Mouse (Mus musculus) hindbrain, embryonic 10.5 days (tissue): ENCODE measurements around the gene Arid4a. TPM values are rescaled to one million over a fixed set of nuclear protein-coding genes. Genes with fewer than 3 reads are reported as not detected.
A peak's percentile ranks its signal among the peaks of the same experiment; 100 is the strongest.
"Not testable (repeated sequence)": the region's sequence is repeated elsewhere in the genome, so short reads cannot be mapped to it uniquely, and the experiment has no call there.

Source experiments
- DNase-seq: peaks from one replicate; pipeline ENCODE4 v3.0.0-alpha.2; 2017; ENCODE audit warnings: low spot score
- H3K27ac ChIP-seq: fragments of 300-500 bp; sonication (generic); 2 replicates; pipeline ENCODE4 v1.5.1; 2016; ENCODE audit warnings: mild to moderate bottlenecking, moderate library complexity
- H3K27me3 ChIP-seq: fragments of 300-500 bp; sonication (generic); 2 replicates; pipeline ENCODE4 v1.6.1; 2016; ENCODE audit warnings: mild to moderate bottlenecking; ENCODE audit not compliant: poor library complexity, insufficient read depth, severe bottlenecking
- H3K36me3 ChIP-seq: fragments of 300-500 bp; sonication (generic); 2 replicates; pipeline ENCODE4 v1.6.1; 2016; ENCODE audit warnings: mild to moderate bottlenecking, moderate library complexity
- H3K4me1 ChIP-seq: fragments of 300-500 bp; sonication (generic); replicated peaks from 2 replicates; pipeline ENCODE4 v1.6.1; 2016; ENCODE audit warnings: mild to moderate bottlenecking
- H3K4me3 ChIP-seq: fragments of 300-500 bp; sonication (generic); 2 replicates; pipeline ENCODE4 v1.5.1; 2016; ENCODE audit warnings: mild to moderate bottlenecking, moderate library complexity
- H3K9me3 ChIP-seq: fragments of 300-500 bp; sonication (generic); 2 replicates; pipeline ENCODE4 v1.6.1; 2016; ENCODE audit warnings: mild to moderate bottlenecking, moderate library complexity
- WGBS: fragments of 180-500 bp; shearing (Covaris S2); methylation state at CpG from one replicate; pipeline ENCODE4 v1.1.7; 2016; 5-methylcytosine and 5-hydroxymethylcytosine counted together
- polyA plus RNA-seq: library from polyadenylated mRNA; unstranded; fragments of >200 nt; fragmentation: Nextera tagmentation; extraction: Ambion mirVana; gene quantifications from 2 replicates; pipeline ENCODE4 v1.2.1, GENCODE M21; 2016

The Arid4a gene
- polyA plus RNA-seq, 1 experiment from 2014 or later, result 21.6 TPM

GRCm38 (mm10) chr12:71019211-71019610, 3.4 kb downstream of the Arid4a start:
- Histone ChIP-seq H3K9me3 (no peaks in the 10 kb centered on the region), H3K27ac (no peak overlapping the region), H3K36me3 (peaks cover 52% of the 10 kb centered on the region), H3K27me3 (no peaks in the 10 kb centered on the region), H3K4me3 (no peak overlapping the region), H3K4me1 (peaks cover 16% of the 10 kb centered on the region)
- 92% methylated on average over 8 of the region's 8 CpGs for WGBS
- no peak for DNase-seq

DNA sequence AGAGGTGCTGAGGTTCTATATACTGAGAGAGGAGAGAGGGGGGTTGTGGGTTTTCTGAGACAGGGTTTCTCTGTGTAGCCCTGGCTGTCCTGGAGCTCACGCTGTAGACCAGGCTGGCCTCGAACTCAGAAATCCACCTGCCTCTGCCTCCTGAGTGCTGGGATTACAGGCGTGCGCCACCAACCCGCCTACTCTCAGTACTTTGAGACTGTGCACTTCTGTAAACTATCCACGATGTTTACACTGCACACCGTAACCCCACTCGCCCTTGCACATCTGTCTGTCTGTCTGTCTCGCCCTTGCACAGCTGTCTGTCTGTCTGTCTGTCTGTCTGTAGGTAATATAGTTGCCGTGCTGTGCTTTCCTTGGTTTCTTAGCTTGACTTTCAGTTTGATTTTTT, 8.6 kb downstream of the Arid4a start:
- H3K4me1 ChIP-seq, result no peaks in the 10 kb centered on the region
- H3K27ac ChIP-seq, result no peak overlapping the region
- H3K27me3 ChIP-seq, result no peaks in the 10 kb centered on the region
- WGBS, result 93% methylated on average over 10 of the region's 10 CpGs
- peaks cover 97% of the 10 kb centered on the region for H3K36me3 ChIP-seq
- no peak overlapping the region for H3K4me3 ChIP-seq
- H3K9me3 ChIP-seq, result no peaks in the 10 kb centered on the region
- DNase-seq, result no peak

DNA sequence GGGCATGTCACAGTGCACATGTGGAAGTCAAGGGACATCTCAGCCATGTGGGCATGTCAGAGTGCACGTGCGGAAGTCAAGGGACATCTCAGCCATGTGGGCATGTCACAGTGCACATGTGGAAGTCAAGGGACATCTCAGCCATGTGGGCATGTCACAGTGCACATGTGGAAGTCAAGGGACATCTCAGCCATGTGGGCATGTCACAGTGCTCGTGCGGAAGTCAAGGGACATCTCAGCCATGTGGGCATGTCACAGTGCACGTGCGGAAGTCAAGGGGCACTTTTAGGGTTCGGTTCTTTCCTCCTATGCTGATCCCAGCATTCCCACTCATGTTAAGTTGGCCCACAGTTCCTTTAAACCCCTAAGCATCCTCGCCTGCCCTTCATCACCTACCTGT, 12.5 kb downstream of the Arid4a start:
- WGBS, result 93% methylated on average over 8 of the region's 8 CpGs
- DNase-seq, H3K27me3 ChIP-seq, H3K4me1 ChIP-seq, H3K9me3 ChIP-seq, H3K27ac ChIP-seq, H3K4me3 ChIP-seq: not testable (repeated sequence)
- peaks cover 90% of the 10 kb centered on the region for H3K36me3 ChIP-seq

- Histone ChIP-seq H3K4me3 (no peak overlapping the region), H3K4me1 (no peaks in the 10 kb centered on the region), H3K9me3 (no peaks in the 10 kb centered on the region), H3K36me3 (peaks cover 78% of the 10 kb centered on the region), H3K27me3 (no peaks in the 10 kb centered on the region), H3K27ac (no peak overlapping the region)
- DNase-seq, result no peak
- WGBS, result 87% methylated on average over 8 of the region's 8 CpGs
Observed at GRCm38 (mm10) chr12:71030260-71030659, 14.5 kb downstream of the Arid4a start.

DNA sequence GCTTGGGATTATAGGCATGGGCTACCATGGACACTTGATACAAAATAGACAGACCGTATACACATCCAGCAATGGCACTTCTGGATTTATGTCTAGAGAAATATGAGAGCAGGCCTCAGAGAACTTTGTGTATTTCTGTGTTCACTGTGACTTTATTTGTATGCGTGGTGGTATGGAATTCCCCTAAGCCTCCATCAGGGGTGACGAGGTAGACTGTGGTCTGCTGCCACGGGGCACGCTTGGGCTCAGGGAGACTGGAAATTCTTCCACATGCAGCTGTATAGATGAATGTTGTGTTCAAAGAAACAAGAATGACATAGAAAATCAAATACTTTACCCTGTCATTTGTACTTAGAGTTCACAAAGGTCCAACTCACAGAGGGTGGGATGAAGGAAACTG, 14.9 kb downstream of the Arid4a start:
- no peak for DNase-seq
- Histone ChIP-seq H3K36me3 (peaks cover 74% of the 10 kb centered on the region), H3K27me3 (no peaks in the 10 kb centered on the region), H3K9me3 (no peaks in the 10 kb centered on the region), H3K4me3 (no peak overlapping the region), H3K27ac (no peak overlapping the region), H3K4me1 (no peaks in the 10 kb centered on the region)
- WGBS, result 96% methylated on average over 5 of the region's 5 CpGs

GRCm38 (mm10) chr12:71035826-71036225, 20.0 kb downstream of the Arid4a start:
- H3K4me3 ChIP-seq, result no peak overlapping the region
- H3K4me1 ChIP-seq, result no peaks in the 10 kb centered on the region
- no peak for DNase-seq
- no peak overlapping the region for H3K27ac ChIP-seq
- no peaks in the 10 kb centered on the region for H3K9me3 ChIP-seq
- no peaks in the 10 kb centered on the region for H3K27me3 ChIP-seq
- peaks cover 73% of the 10 kb centered on the region for H3K36me3 ChIP-seq
- WGBS, result 93% methylated on average over 4 of the region's 4 CpGs

DNA sequence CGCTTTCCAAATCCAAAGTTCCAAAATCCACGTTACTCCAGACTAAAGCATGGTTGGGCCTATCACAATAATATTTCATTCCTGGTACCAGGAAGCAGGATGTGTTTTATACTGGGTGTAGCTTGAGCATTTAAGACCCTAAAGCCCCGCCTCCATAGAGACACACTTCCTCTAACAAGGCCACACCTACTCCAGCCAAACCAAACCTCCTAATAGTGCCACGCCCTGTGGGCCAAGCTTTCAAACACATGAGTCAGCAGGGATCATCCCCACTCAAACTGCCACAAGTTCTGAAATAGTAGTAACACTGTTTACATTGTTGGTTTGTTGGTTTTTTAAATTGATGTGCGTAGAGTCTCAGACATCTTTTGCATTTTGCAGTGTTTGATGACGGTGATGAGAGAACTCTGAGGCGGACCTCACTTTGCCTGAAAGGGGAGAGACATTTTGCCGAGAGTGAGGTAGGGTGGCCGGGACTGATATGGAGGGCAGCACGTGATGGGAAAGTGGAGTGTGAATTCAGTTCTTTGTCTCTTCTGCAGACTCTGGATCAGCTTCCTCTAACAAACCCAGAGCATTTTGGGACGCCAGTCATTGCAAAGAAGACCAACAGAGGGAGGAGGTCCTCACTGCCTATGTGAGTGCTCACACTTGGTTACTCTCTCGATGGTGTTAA, 21.1 kb downstream of the Arid4a start:
- no peak overlapping the region for H3K4me3 ChIP-seq
- H3K27ac ChIP-seq, result no peak overlapping the region
- WGBS, result 93% methylated on average over 12 of the region's 12 CpGs
- H3K9me3 ChIP-seq, result no peaks in the 10 kb centered on the region
- no peaks in the 10 kb centered on the region for H3K4me1 ChIP-seq
- H3K36me3 ChIP-seq, result peaks cover 76% of the 10 kb centered on the region
- H3K27me3 ChIP-seq, result no peaks in the 10 kb centered on the region
- no peak for DNase-seq

DNA sequence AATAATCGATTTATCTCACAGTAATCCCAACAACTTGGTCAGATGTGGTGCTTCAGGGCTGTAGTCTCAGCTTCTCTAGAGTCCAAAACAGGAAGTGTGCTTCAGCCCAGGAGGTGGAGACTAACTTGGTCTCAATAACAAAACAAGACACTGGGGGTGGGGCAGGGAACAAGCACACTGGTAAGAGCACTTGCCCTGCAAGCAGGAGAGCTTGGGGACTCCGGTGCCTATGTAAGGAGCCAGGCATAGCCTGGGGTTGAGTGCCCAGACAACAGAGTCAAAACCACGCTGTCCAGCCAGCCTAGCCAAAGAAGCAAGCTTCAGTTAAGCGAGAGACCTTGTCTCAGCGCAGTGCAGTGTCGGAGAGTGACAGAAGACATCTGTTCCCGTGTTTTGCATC, 24.7 kb downstream of the Arid4a start:
- no peak overlapping the region for H3K4me3 ChIP-seq
- no peak for DNase-seq
- no peak overlapping the region for H3K27ac ChIP-seq
- H3K4me1 ChIP-seq, result no peaks in the 10 kb centered on the region
- peaks cover 82% of the 10 kb centered on the region for H3K36me3 ChIP-seq
- WGBS, result 90% methylated on average over 7 of the region's 7 CpGs
- no peaks in the 10 kb centered on the region for H3K27me3 ChIP-seq
- H3K9me3 ChIP-seq, result no peaks in the 10 kb centered on the region

DNA sequence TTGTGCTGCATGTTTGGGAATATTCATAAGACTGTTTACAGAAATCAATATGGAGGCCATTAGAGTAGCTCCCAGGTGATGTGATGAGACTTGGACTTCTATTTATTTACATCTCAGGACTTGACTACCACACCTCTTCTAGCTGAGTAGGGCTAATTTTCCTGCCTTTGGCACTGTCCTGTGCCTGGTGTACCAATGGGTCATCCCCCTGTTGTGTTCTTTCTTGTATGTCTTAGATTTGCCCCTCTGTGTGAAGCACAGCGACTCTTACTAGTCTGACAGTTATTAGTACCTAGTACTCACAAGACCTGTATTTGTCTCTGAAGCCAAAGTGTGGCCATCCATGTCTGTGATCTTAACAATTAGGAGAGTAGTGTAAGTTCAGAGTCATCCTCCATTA, 26.7 kb downstream of the Arid4a start:
- H3K27me3 ChIP-seq, result no peaks in the 10 kb centered on the region
- no peak overlapping the region for H3K27ac ChIP-seq
- 96% methylated on average over 1 of the region's 1 CpGs for WGBS
- DNase-seq, result no peak
- H3K4me3 ChIP-seq, result no peak overlapping the region
- H3K4me1 ChIP-seq, result 0 out of 2 replicates have a peak, but pooled peaks cover under 1% of the 10 kb centered on the region
- no peaks in the 10 kb centered on the region for H3K9me3 ChIP-seq
- peaks cover 87% of the 10 kb centered on the region for H3K36me3 ChIP-seq

DNA sequence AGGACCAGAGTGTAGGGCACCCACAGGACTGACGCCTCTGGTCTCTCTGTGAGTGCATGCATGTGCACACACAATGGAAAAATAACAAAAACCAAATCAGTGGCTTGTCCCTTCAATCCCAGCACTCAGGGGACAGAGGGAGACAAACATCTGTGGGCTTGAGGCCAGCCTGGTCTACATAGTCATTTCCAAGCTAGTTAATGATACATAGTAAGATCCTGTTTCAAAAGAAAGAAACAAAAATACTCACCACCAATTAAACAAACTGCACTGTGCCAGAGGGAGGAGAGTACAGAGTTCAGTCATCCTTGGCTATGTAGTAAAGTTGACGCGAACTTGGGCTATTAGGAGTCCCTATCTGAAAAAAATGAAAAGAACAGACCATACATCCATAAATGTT, 27.8 kb downstream of the Arid4a start:
- DNase-seq, result no peak
- H3K27ac ChIP-seq, result no peak overlapping the region
- peaks cover 76% of the 10 kb centered on the region for H3K36me3 ChIP-seq
- H3K4me1 ChIP-seq, result peaks cover 10% of the 10 kb centered on the region; the same call in 1 of the 2 replicates
- H3K9me3 ChIP-seq, result no peaks in the 10 kb centered on the region
- WGBS, result 91% methylated on average over 3 of the region's 3 CpGs
- no peaks in the 10 kb centered on the region for H3K27me3 ChIP-seq
- H3K4me3 ChIP-seq, result no peak overlapping the region

- peaks cover 67% of the 10 kb centered on the region for H3K36me3 ChIP-seq
- H3K27ac ChIP-seq, result no peak overlapping the region
- H3K27me3 ChIP-seq, result no peaks in the 10 kb centered on the region
- WGBS, result 92% methylated on average over 2 of the region's 2 CpGs
- peaks cover 10% of the 10 kb centered on the region; the same call in 1 of the 2 replicates for H3K4me1 ChIP-seq
- no peak overlapping the region for H3K4me3 ChIP-seq
- DNase-seq, result no peak
- no peaks in the 10 kb centered on the region for H3K9me3 ChIP-seq
Observed at GRCm38 (mm10) chr12:71044488-71044887, 28.7 kb downstream of the Arid4a start.

- no peaks in the 10 kb centered on the region for H3K27me3 ChIP-seq
- DNase-seq, result no peak
- peaks cover 10% of the 10 kb centered on the region; the same call in 1 of the 2 replicates for H3K4me1 ChIP-seq
- no peak overlapping the region for H3K4me3 ChIP-seq
- no peak overlapping the region for H3K27ac ChIP-seq
- H3K36me3 ChIP-seq, result peaks cover 51% of the 10 kb centered on the region
- WGBS, result 96% methylated on average over 4 of the region's 4 CpGs
- H3K9me3 ChIP-seq, result no peaks in the 10 kb centered on the region
Observed at GRCm38 (mm10) chr12:71046501-71046900, 30.7 kb downstream of the Arid4a start.

- DNase-seq, result no peak
- Histone ChIP-seq H3K27ac (peak overlapping the region; percentile 77), H3K27me3 (no peaks in the 10 kb centered on the region), H3K36me3 (peaks cover 44% of the 10 kb centered on the region), H3K4me3 (no peak overlapping the region; the same call in 1 of the 2 replicates), H3K4me1 (peaks cover 10% of the 10 kb centered on the region; the same call in 1 of the 2 replicates), H3K9me3 (no peaks in the 10 kb centered on the region)
- WGBS, result 82% methylated on average over 8 of the region's 8 CpGs
Observed at GRCm38 (mm10) chr12:71047473-71048078, 31.8 kb downstream of the Arid4a start.
